Mouse (Mus musculus) myocyte (in vitro differentiated cells): ENCODE data around the gene Zdhhc12. TPM values are rescaled to one million over a fixed set of nuclear protein-coding genes. Genes with fewer than 3 reads are reported as not detected.

Experiments
- H3K27me3 ChIP-seq: one replicate; pipeline ENCODE4 v1.6.1; 2011; ENCODE audit not compliant: control insufficient read depth, insufficient read depth, insufficient read length
- H3K36me3 ChIP-seq: one replicate; pipeline ENCODE4 v1.6.1; 2011; ENCODE audit not compliant: control insufficient read depth, insufficient read depth
- H3K4me2 ChIP-seq: one replicate; pipeline ENCODE4 v1.6.1; 2011; ENCODE audit warnings: low read depth, control low read depth
- H3K4me3 ChIP-seq: one replicate; pipeline ENCODE4 v1.5.1; 2011; ENCODE audit warnings: mild to moderate bottlenecking, control low read depth, moderate library complexity
- H3K79me2 ChIP-seq: one replicate; pipeline ENCODE4 v1.6.1; 2011; ENCODE audit not compliant: control insufficient read depth, insufficient read depth
- H3ac ChIP-seq: one replicate; pipeline ENCODE4 v1.6.1; 2011; ENCODE audit not compliant: control insufficient read depth, insufficient read length
- CEBPB ChIP-seq: IDR thresholded peaks from 2 replicates; pipeline ENCODE4 v1.6.1; 2011; ENCODE audit warnings: mild to moderate bottlenecking, moderate library complexity; ENCODE audit not compliant: poor library complexity, insufficient read depth, severe bottlenecking
- E2F4 ChIP-seq: IDR thresholded peaks from one replicate; pipeline ENCODE4 v1.6.1; 2011; ENCODE audit warnings: mild to moderate bottlenecking, control low read depth, moderate library complexity; ENCODE audit not compliant: insufficient read depth
- MAX ChIP-seq: IDR thresholded peaks from one replicate; pipeline ENCODE4 v1.6.1; 2011; ENCODE audit warnings: low read depth, mild to moderate bottlenecking, control low read depth
- MYOD1 ChIP-seq, 3 experiments: IDR thresholded peaks; one replicate each; pipeline ENCODE4 v1.6.1; 2011; ENCODE audit warnings: control low read depth in 2 of 3, low read depth in 2 of 3, mild to moderate bottlenecking in 2 of 3, moderate library complexity in 1 of 3; ENCODE audit not compliant: insufficient read length in 2 of 3, control insufficient read depth in 1 of 3
- MYOG ChIP-seq, 3 experiments: IDR thresholded peaks; one replicate each; pipeline ENCODE4 v1.6.1; 2011; ENCODE audit warnings: control low read depth in 2 of 3, low read depth in 2 of 3, mild to moderate bottlenecking in 2 of 3; ENCODE audit not compliant: insufficient read length in 2 of 3, control insufficient read depth in 1 of 3, insufficient read depth in 1 of 3
- POLR2A ChIP-seq: IDR thresholded peaks from one replicate; pipeline ENCODE4 v1.6.1; 2011; ENCODE audit warnings: low read depth, mild to moderate bottlenecking, control low read depth, moderate library complexity; ENCODE audit not compliant: insufficient read length
- POLR2AphosphoS2 ChIP-seq: IDR thresholded peaks from one replicate; pipeline ENCODE4 v1.6.1; 2011; ENCODE audit warnings: low read depth, control low read depth; ENCODE audit not compliant: insufficient read length
- REST ChIP-seq: IDR thresholded peaks from one replicate; pipeline ENCODE4 v1.6.1; 2011; ENCODE audit warnings: mild to moderate bottlenecking, control low read depth, moderate library complexity; ENCODE audit not compliant: insufficient read depth, insufficient read length
- SRF ChIP-seq: IDR thresholded peaks from one replicate; pipeline ENCODE4 v1.6.1; 2011; ENCODE audit warnings: low read depth; ENCODE audit not compliant: control insufficient read depth, insufficient read length
- TCF12 ChIP-seq: IDR thresholded peaks from one replicate; pipeline ENCODE4 v1.6.1; 2011; ENCODE audit warnings: mild to moderate bottlenecking, control low read depth; ENCODE audit not compliant: poor library complexity, insufficient read depth, severe bottlenecking
- TCF3 ChIP-seq: IDR thresholded peaks from one replicate; pipeline ENCODE4 v1.6.1; 2011; ENCODE audit warnings: low read depth, control low read depth; ENCODE audit not compliant: insufficient read length
- USF1 ChIP-seq: IDR thresholded peaks from one replicate; pipeline ENCODE4 v1.6.1; 2011; ENCODE audit warnings: low read depth, mild to moderate bottlenecking, control low read depth, moderate library complexity
- polyA plus RNA-seq: library from polyadenylated mRNA; unstranded; fragments of >200 nt; fragmentation: generic; extraction: Trizol; gene quantifications from one replicate; pipeline ENCODE4 v1.2.1, GENCODE M21; 2012; ENCODE audit warnings: missing spikeins

Zdhhc12 gene
- polyA plus RNA-seq, 1 experiment = 20.8 TPM

GRCm38 (mm10) chr2:30078760-30079159 lies 14.7 kb downstream of the Zdhhc12 start:
- TF ChIP-seq MAX = no peak
- peak in 2 of 3 experiments; percentile 28 to 51 for TF ChIP-seq MYOG (IDR thresholded peaks at IDR 0.05; ENCODE audit: control insufficient read depth in 1 of 3, insufficient read depth in 1 of 3, insufficient read length in 2 of 3, low read depth in 2 of 3)
- peak in 1 of 3 experiments; percentile 42 for TF ChIP-seq MYOD1 (IDR thresholded peaks at IDR 0.05; ENCODE audit: control insufficient read depth in 1 of 3, insufficient read length in 2 of 3, low read depth in 2 of 3)
- H3K79me2 ChIP-seq = no peaks in the 10 kb centered on the region
- H3K4me3 ChIP-seq = peak overlapping the region; percentile 25

GRCm38 (mm10) chr2:30078349-30078712 lies 15.1 kb downstream of the Zdhhc12 start:
- Histone ChIP-seq H3K4me2 (peak overlapping the region; percentile 84), H3K4me3 (peak overlapping the region; percentile 25), H3K36me3 (peaks cover 4% of the 10 kb centered on the region), H3K79me2 (no peaks in the 10 kb centered on the region), H3K27me3 (no peaks in the 10 kb centered on the region), H3ac (no peak overlapping the region)
- no peak for TF ChIP-seq POLR2A
- TF ChIP-seq SRF = no peak
- TF ChIP-seq TCF3 = no peak
- no peak for TF ChIP-seq REST
- TF ChIP-seq MAX = no peak
- TF ChIP-seq CEBPB = no peak
- TF ChIP-seq TCF12 = no peak
- TF ChIP-seq USF1 = no peak
- TF ChIP-seq E2F4 = no peak

More at GRCm38 (mm10) chr2:30078760-30079159, 14.7 kb downstream of the Zdhhc12 start:
- Histone ChIP-seq H3K27me3 (no peaks in the 10 kb centered on the region), H3K4me2 (peak overlapping the region; percentile 84), H3ac (no peak overlapping the region), H3K36me3 (no peaks in the 10 kb centered on the region)

- H3K27me3 ChIP-seq = no peaks in the 10 kb centered on the region
- H3K79me2 ChIP-seq = no peaks in the 10 kb centered on the region
- H3K36me3 ChIP-seq = peaks cover 10% of the 10 kb centered on the region
- H3K4me2 ChIP-seq = peak within 1 kb of the TSS; percentile 84
- TF ChIP-seq MAX (no peak), TCF12 (no peak), MYOD1 (IDR thresholded peaks at IDR 0.05; ENCODE audit: control insufficient read depth in 1 of 3, insufficient read length in 2 of 3, low read depth in 2 of 3) (peak in 1 of 3 experiments; percentile 20), E2F4 (peak; percentile 89), POLR2AphosphoS2 (peak; percentile 59), POLR2A (peak; percentile 61), REST (no peak), CEBPB (0 out of 2 replicates have a peak, but pooled peaks have one; percentile 33), SRF (no peak), TCF3 (no peak), MYOG (IDR thresholded peaks at IDR 0.05; ENCODE audit: control insufficient read depth in 1 of 3, insufficient read depth in 1 of 3, insufficient read length in 2 of 3, low read depth in 2 of 3) (peak in 2 of 3 experiments; percentile 26 to 50), USF1 (no peak)
- peak within 1 kb of the TSS; percentile 25 for H3K4me3 ChIP-seq
- H3ac ChIP-seq = no peak within 1 kb of the TSS
Observed at GRCm38 (mm10) chr2:30077502-30078348, 15.7 kb downstream of the Zdhhc12 start, which contains the start of gene Pkn3. Pkn3 (plus strand) TSS chr2:30077684.

- Histone ChIP-seq H3K4me2 (peak overlapping the region; percentile 84), H3K79me2 (no peaks in the 10 kb centered on the region), H3K27me3 (no peaks in the 10 kb centered on the region), H3ac (no peak overlapping the region), H3K36me3 (peaks cover 16% of the 10 kb centered on the region), H3K4me3 (peak overlapping the region; percentile 25)
- TF ChIP-seq SRF = no peak
- no peak for TF ChIP-seq POLR2AphosphoS2
- TF ChIP-seq E2F4 = no peak
- no peak for TF ChIP-seq TCF12
- no peak for TF ChIP-seq USF1
- TF ChIP-seq TCF3 = no peak
Observed at GRCm38 (mm10) chr2:30076959-30077358, 16.5 kb downstream of the Zdhhc12 start.

- Histone ChIP-seq H3ac (no peak overlapping the region), H3K4me2 (no peak overlapping the region), H3K4me3 (peak overlapping the region; percentile 25), H3K79me2 (no peaks in the 10 kb centered on the region), H3K27me3 (no peaks in the 10 kb centered on the region), H3K36me3 (peaks cover 16% of the 10 kb centered on the region)
- TF ChIP-seq E2F4 (no peak), POLR2AphosphoS2 (no peak), TCF3 (no peak), CEBPB (no peak), MAX (no peak), USF1 (no peak), SRF (no peak), REST (no peak), MYOG (IDR thresholded peaks at IDR 0.05; ENCODE audit: control insufficient read depth in 1 of 3, insufficient read depth in 1 of 3, insufficient read length in 2 of 3, low read depth in 2 of 3) (no peak), TCF12 (no peak), POLR2A (no peak), MYOD1 (IDR thresholded peaks at IDR 0.05; ENCODE audit: control insufficient read depth in 1 of 3, insufficient read length in 2 of 3, low read depth in 2 of 3) (no peak)
Observed at GRCm38 (mm10) chr2:30076439-30076838, 17.0 kb downstream of the Zdhhc12 start.
